Mouse (Mus musculus) adrenal gland, adult 10 weeks (tissue): ENCODE results near the gene Nsd1. TPM values are rescaled to one million over a fixed set of nuclear protein-coding genes. Genes with fewer than 3 reads are reported as not detected.

Experiments
- polyA plus RNA-seq: library from polyadenylated mRNA; stranded (reverse); fragments of 350-450 nt; fragmentation: Illumina TruSeq; extraction: RNeasy Lipid Tissue Mini Kit (QIAGEN cat#74804); gene quantifications from one replicate; pipeline ENCODE4 v1.2.3, GENCODE M21; 2014; ENCODE audit warnings: low read depth, low replicate concordance

The Nsd1 gene
- polyA plus RNA-seq, result 87.9 TPM

DNA sequence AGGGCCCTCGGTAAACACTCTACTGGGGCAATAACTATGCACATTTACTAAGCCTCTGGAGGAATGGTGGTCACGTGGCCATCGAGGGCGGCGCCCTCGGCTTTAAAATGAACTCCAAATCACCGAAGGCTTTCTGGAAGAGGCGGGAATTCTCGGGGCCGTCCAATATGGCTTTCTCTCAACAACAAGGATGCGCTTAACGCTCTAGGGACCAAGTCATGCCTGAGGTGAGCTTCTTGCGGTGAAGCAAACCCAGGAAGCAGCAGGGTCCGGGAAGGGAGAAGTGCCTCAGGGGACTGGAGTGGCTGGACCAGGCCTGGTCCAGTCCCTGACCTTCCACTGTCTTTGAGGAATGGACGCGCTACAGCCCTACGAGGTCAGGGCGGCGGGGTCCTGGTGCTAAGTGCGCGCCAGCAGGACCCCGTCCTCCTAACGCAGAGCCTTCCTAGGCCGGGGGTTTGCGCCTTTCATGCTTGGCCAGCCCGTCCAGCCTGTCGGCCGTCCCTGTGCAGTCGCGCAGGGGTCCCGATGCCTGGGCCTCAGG lies at the start of gene Nsd1:
Nsd1 (plus strand) TSS at position 134 of the 544 bp plus-strand sequence.

DNA sequence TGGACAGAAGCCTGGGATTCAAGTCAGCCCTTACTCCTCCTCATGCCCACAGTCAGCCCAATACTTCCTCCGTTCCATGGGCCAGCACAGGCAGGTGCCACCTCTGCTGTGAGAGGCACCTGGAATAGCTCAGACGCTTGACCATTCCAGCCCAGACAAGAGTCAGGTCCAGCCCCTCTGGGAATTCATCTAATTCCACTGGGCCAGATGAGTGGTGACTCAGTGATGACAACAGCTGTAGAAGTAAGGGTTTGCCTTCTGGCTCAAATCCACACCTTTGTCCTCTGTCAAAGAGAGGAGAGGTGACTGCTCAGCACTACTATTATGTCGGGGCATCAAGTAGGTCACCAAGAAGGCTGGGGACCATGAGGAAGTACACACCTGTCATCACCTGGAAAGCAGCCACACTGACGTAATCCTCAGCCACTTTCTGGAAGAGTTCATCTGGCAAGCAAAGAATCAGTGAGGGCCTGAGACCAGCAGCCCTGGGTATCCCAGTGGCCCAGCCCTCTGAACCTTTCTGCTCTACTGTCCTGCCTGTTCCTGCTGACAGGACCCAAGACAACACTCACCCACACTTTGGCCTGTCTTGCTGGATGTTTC lies 110.5 kb downstream of the Nsd1 start, which contains the start of gene Prelid1:
Prelid1 (plus strand) TSS at position 570 of the 603 bp plus-strand sequence.

DNA sequence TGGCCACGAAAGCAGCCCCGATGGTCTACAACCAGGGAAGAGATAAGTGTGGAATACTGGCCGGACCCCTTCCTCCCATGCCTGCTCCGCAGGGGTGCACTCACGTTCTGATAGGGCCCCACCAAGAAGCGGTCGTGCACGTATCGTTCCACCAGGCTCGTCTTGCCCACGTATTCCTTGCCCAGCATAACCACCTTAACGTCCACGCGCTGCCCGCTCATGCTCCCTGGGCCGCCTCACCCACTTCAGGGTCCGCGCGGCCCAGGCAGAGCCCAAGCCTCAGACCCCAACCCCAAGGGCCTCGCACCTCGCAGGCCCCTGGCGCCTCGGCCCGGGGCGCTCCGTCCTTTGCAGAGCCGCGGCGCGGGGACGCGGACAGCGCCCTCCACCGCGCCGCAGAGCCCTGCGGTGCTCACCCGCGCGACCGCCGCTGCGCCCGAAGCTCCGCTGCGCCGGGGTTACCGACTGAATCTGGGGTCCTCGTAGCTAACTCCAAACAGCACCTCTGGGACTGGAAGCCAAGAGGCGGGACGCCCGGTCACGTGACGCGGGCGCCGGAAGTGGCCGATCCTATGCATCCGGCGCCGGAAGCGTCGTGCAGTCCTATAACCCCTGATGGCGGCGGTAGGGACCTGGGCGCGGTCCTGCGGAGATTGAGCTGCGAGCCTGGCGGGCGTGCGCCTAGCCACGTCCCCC lies 112.0 kb downstream of the Nsd1 start, which contains the start of gene Rab24:
Rab24 (minus strand) TSS at position 513 of the 696 bp plus-strand sequence.

DNA sequence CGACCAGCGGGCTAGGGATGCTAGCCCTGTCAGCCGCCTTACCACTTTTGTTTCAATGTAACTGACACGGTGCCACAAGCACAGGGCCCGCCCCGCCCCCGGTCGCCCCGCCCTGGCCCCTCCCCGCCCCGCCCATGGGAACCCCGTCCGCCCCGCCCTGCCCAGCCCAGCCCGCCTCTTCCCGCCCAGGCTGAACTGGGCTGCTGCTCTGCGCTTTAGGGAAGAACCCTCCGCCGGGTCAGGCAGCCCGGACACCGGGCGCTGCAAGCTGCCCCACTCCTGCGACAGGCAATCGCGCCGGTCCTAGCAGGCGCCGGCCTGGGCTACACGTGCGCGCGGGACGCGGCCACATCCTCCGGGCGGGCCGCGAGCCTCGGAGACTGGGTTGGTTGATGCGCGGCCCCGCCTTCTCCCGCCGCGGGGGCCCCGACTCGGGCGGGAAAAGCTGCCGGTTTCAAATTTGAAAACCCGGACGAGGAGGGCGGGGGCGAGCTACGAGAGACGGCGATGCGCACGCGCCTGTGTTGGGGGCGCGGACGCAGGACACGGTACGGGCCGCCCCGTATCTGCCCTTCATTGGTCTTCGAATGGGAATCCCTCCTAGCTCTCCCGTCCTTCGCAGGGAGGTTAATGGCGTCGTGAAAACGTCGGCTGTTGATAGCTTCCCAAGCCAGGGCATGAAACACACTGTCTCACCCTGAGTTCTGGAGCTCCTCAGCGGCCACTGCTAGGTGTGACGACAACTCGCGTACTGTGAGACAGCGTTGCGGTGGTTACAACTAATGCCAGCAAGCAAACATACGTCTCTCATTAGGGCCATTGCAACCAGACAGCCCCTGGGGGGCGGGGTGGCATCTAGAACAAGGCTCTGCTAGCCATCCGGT lies 120.3 kb downstream of the Nsd1 start, which contains the start of gene Mxd3:
Mxd3 (minus strand) TSS at position 141 of the 884 bp plus-strand sequence.

DNA sequence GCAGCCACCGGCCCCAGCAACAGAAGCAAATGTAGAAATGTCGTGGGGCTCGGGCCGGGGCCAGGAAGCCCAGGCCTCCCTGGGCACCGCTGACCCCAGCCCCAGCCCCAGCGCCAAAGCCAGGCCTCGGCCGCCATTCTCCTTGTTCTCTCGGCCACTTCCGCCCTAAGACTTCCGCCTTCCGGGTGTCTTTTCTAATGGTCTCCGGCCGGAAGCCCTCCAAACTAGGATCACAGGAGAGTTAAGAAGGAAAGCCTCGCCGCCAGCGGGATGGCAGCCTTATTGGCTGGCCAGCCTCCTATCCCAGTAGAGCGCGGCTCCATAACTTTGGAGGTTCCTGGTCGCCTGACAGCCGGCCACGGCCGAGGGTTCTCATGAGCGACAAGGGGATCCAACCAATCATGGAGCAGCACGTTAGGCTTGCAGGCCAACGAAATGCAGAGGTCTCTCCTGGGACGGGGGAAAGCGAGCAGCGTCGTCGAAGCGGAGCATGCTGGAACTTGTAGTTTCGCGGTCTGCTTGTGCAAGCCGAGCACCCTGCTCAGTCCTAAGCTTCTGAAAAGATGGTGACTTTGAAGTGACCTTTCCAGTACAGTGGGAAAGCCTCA lies 153.0 kb downstream of the Nsd1 start, which contains the start of gene Lman2:
Lman2 (minus strand) TSS at position 331 of the 608 bp plus-strand sequence.

Other genes with a start within 250 kb of the Nsd1 start
- not detected for gene Hk3, start 188.4 kb upstream of the Nsd1 start, polyA plus RNA-seq
- 52.8 TPM for gene Uimc1, start 109.5 kb upstream of the Nsd1 start, polyA plus RNA-seq
- 21.7 TPM for gene Zfp346, start 104.5 kb upstream of the Nsd1 start, polyA plus RNA-seq
- gene Gm17617, start 76.2 kb upstream of the Nsd1 start, polyA plus RNA-seq, result not detected
- gene Fgfr4, start 57.1 kb upstream of the Nsd1 start, polyA plus RNA-seq, result 0.41 TPM
- gene Prelid1, start 110.7 kb downstream of the Nsd1 start, polyA plus RNA-seq, result 7.9 TPM
- gene Rab24, start 112.2 kb downstream of the Nsd1 start, polyA plus RNA-seq, result 10.7 TPM
- not detected for gene Mxd3, start 120.0 kb downstream of the Nsd1 start, polyA plus RNA-seq
- 45.9 TPM for gene Lman2, start 153.0 kb downstream of the Nsd1 start, polyA plus RNA-seq
- gene Rgs14, start 159.9 kb downstream of the Nsd1 start, polyA plus RNA-seq, result not detected
- not detected for gene Slc34a1, start 188.4 kb downstream of the Nsd1 start, polyA plus RNA-seq
- not detected for gene Pfn3, start 205.4 kb downstream of the Nsd1 start, polyA plus RNA-seq
- not detected for gene F12, start 217.0 kb downstream of the Nsd1 start, polyA plus RNA-seq
- 7.3 TPM for gene Grk6, start 235.3 kb downstream of the Nsd1 start, polyA plus RNA-seq